Mouse (Mus musculus) limb, embryonic 11.5 days (tissue): ENCODE results near the gene Slc6a5. TPM values are rescaled to one million over a fixed set of nuclear protein-coding genes. Genes with fewer than 3 reads are reported as not detected.
A peak's percentile ranks its signal among the peaks of the same experiment; 100 is the strongest.

Experiments used
- ATAC-seq: fragments of 200-750 bp; cut with Nextera tagmentation; 2 replicates; pipeline ENCODE4 v1.8.0; 2017; ENCODE audit warnings: low read depth; ENCODE audit not compliant: insufficient number of reproducible peaks, low FRiP score, low TSS enrichment
- DNase-seq: peaks from one replicate; pipeline ENCODE4 v3.0.0-alpha.2; 2015; ENCODE audit warnings: low spot score
- H3K27ac ChIP-seq: fragments of 300-500 bp; sonication (generic); replicated peaks from 2 replicates; pipeline ENCODE4 v1.5.1; 2014; ENCODE audit warnings: low read depth, mild to moderate bottlenecking, low read length
- H3K27me3 ChIP-seq: fragments of 300-500 bp; sonication (generic); 2 replicates; pipeline ENCODE4 v1.6.1; 2014; ENCODE audit warnings: mild to moderate bottlenecking, low read length, mixed read lengths; ENCODE audit not compliant: control insufficient read depth, insufficient read depth
- H3K36me3 ChIP-seq: fragments of 300-500 bp; sonication (generic); 2 replicates; pipeline ENCODE4 v1.6.1; 2014; ENCODE audit warnings: mild to moderate bottlenecking, low read length, moderate library complexity, mixed read lengths; ENCODE audit not compliant: control insufficient read depth, insufficient read depth
- H3K4me1 ChIP-seq: fragments of 300-500 bp; sonication (generic); 2 replicates; pipeline ENCODE4 v1.6.1; 2014; ENCODE audit warnings: low read length, mixed read lengths; ENCODE audit not compliant: control insufficient read depth, insufficient read depth
- H3K4me2 ChIP-seq: fragments of 300-500 bp; sonication (generic); 2 replicates; pipeline ENCODE4 v1.6.1; 2014; ENCODE audit warnings: low read depth, mild to moderate bottlenecking, moderate library complexity; ENCODE audit not compliant: severe bottlenecking
- H3K4me3 ChIP-seq: fragments of 300-500 bp; sonication (generic); 2 replicates; pipeline ENCODE4 v1.5.1; 2014; ENCODE audit warnings: low read depth, low read length
- H3K9ac ChIP-seq: fragments of 300-500 bp; sonication (generic); 2 replicates; pipeline ENCODE4 v1.6.1; 2014; ENCODE audit warnings: mild to moderate bottlenecking, low read length
- H3K9me3 ChIP-seq: fragments of 300-500 bp; sonication (generic); 2 replicates; pipeline ENCODE4 v1.6.1; 2016; ENCODE audit warnings: low read length; ENCODE audit not compliant: control insufficient read depth
- WGBS: fragments of 180-500 bp; shearing (Covaris S2); extraction: QIAGEN DNeasy Blood & Tissue Kit; methylation state at CpG from one replicate; pipeline ENCODE4 v1.1.7; 2014; 5-methylcytosine and 5-hydroxymethylcytosine counted together
- polyA plus RNA-seq: library from polyadenylated mRNA; unstranded; fragments of >200 nt; fragmentation: Nextera tagmentation; extraction: Ambion mirVana; gene quantifications from 2 replicates; pipeline ENCODE4 v1.2.1, GENCODE M21; 2014

Gene Slc6a5
- polyA plus RNA-seq, 1 experiment from 2014 or later: not detected

- 28% methylated on average over 4 of the region's 4 CpGs for WGBS
- Histone ChIP-seq H3K4me1 (peaks cover 2% of the 10 kb centered on the region; the same call in 1 of the 2 replicates), H3K36me3 (no peaks in the 10 kb centered on the region), H3K9ac (no peak overlapping the region), H3K4me2 (no peak overlapping the region), H3K27ac (no peak overlapping the region), H3K4me3 (no peak overlapping the region), H3K27me3 (no peaks in the 10 kb centered on the region), H3K9me3 (no peaks in the 10 kb centered on the region)
- DNase-seq (no peak), ATAC-seq (0 out of 2 replicates have a peak, but pooled peaks have one; percentile 25)
These were observed 27.7 kb upstream of the Slc6a5 start for GRCm38 (mm10) chr7:49882288-49882687.

- Histone ChIP-seq H3K36me3 (no peaks in the 10 kb centered on the region), H3K4me1 (peaks cover 2% of the 10 kb centered on the region; the same call in 1 of the 2 replicates), H3K4me2 (peak overlapping the region; percentile 10; the same call in 1 of the 2 replicates), H3K4me3 (no peak overlapping the region), H3K27ac (no peak overlapping the region), H3K27me3 (no peaks in the 10 kb centered on the region), H3K9me3 (no peaks in the 10 kb centered on the region), H3K9ac (no peak overlapping the region)
- WGBS: 26% methylated on average over 16 of the region's 16 CpGs
- DNase-seq: peak; percentile 33
- 0 out of 2 replicates have a peak, but pooled peaks have one; percentile 70 for ATAC-seq
These were observed 27.1 kb upstream of the Slc6a5 start for GRCm38 (mm10) chr7:49882694-49883389.

- H3K27me3 ChIP-seq: no peaks in the 10 kb centered on the region
- no peak overlapping the region for H3K4me2 ChIP-seq
- no peaks in the 10 kb centered on the region; the same call in 1 of the 2 replicates for H3K4me1 ChIP-seq
- WGBS: 82% methylated on average over 2 of the region's 2 CpGs
- H3K9ac ChIP-seq: no peak overlapping the region
- ATAC-seq (no peak), DNase-seq (no peak)
- no peaks in the 10 kb centered on the region for H3K36me3 ChIP-seq
- H3K4me3 ChIP-seq: no peak overlapping the region
- no peaks in the 10 kb centered on the region for H3K9me3 ChIP-seq
- no peak overlapping the region for H3K27ac ChIP-seq
These were observed 22.1 kb upstream of the Slc6a5 start for GRCm38 (mm10) chr7:49887776-49888390.

GRCm38 (mm10) chr7:49894786-49895185 lies 15.2 kb upstream of the Slc6a5 start:
- no peaks in the 10 kb centered on the region for H3K4me1 ChIP-seq
- no peaks in the 10 kb centered on the region for H3K36me3 ChIP-seq
- no peak for DNase-seq
- H3K4me3 ChIP-seq: no peak overlapping the region
- H3K4me2 ChIP-seq: no peak overlapping the region
- H3K27ac ChIP-seq: no peak overlapping the region
- no peaks in the 10 kb centered on the region for H3K27me3 ChIP-seq
- 76% methylated on average over 2 of the region's 2 CpGs for WGBS
- H3K9ac ChIP-seq: no peak overlapping the region
- H3K9me3 ChIP-seq: no peaks in the 10 kb centered on the region
- no peak for ATAC-seq

- WGBS: 79% methylated on average over 6 of the region's 6 CpGs
- ATAC-seq: no peak
These were observed 14.7 kb upstream of the Slc6a5 start for GRCm38 (mm10) chr7:49895296-49895695.

GRCm38 (mm10) chr7:49902003-49902552 lies 7.9 kb upstream of the Slc6a5 start:
- no peak for DNase-seq
- no peak for ATAC-seq
- no peak overlapping the region for H3K27ac ChIP-seq
- H3K4me2 ChIP-seq: no peak overlapping the region
- H3K4me3 ChIP-seq: no peak overlapping the region
- H3K9ac ChIP-seq: no peak overlapping the region
- no peaks in the 10 kb centered on the region for H3K9me3 ChIP-seq
- no peaks in the 10 kb centered on the region for H3K36me3 ChIP-seq
- WGBS: 42% methylated on average over 9 of the region's 9 CpGs
- H3K4me1 ChIP-seq: no peaks in the 10 kb centered on the region
- H3K27me3 ChIP-seq: peaks cover 19% of the 10 kb centered on the region

More at GRCm38 (mm10) chr7:49895296-49895695, 14.7 kb upstream of the Slc6a5 start:
- Histone ChIP-seq H3K4me1 (no peaks in the 10 kb centered on the region), H3K4me3 (no peak overlapping the region), H3K9ac (no peak overlapping the region), H3K27me3 (no peaks in the 10 kb centered on the region), H3K27ac (no peak overlapping the region), H3K36me3 (no peaks in the 10 kb centered on the region), H3K4me2 (no peak overlapping the region), H3K9me3 (no peaks in the 10 kb centered on the region)
- DNase-seq: no peak

GRCm38 (mm10) chr7:49907191-49908171 lies 2.5 kb upstream of the Slc6a5 start:
- ATAC-seq: no peak
- Histone ChIP-seq H3K4me1 (no peaks in the 10 kb centered on the region), H3K27me3 (peaks cover 72% of the 10 kb centered on the region), H3K4me2 (no peak overlapping the region), H3K36me3 (no peaks in the 10 kb centered on the region), H3K9ac (no peak overlapping the region), H3K4me3 (no peak overlapping the region), H3K9me3 (no peaks in the 10 kb centered on the region), H3K27ac (no peak overlapping the region)
- no peak for DNase-seq
- WGBS: 1% methylated on average over 28 of the region's 28 CpGs
